Mouse (Mus musculus): ENCODE measurements at regions not wholly inside any gene's neighbourhood (a gene's known extent, or its start where the extent isn't known, plus 50 kb on each side); places are given as distances from the start of the nearest gene placed in this dataset.

GRCm38 (mm10) chr17:51240360-51240993, 61.3 kb upstream of the Tbc1d5 start:
- TF ChIP-seq CTCF (IDR thresholded peaks at IDR 0.05; ENCODE audit: low read depth): no peak
- no peak for TF ChIP-seq EP300 (optimal IDR thresholded peaks at IDR 0.05)
